Mouse (Mus musculus) layer of hippocampus, adult 8-10 months (tissue): ENCODE data around the gene Csmd2. TPM values are rescaled to one million over a fixed set of nuclear protein-coding genes. Genes with fewer than 3 reads are reported as not detected.
"Not testable (repeated sequence)": the region's sequence is repeated elsewhere in the genome, so short reads cannot be mapped to it uniquely, and the experiment has no call there.

ENCODE experiments used
- DNase-seq, 2 experiments: peaks; one replicate each; pipeline ENCODE4 v3.0.0; 2022; ENCODE audit warnings: low spot score in 2 of 2
- total RNA-seq, 4 experiments: library from RNA; stranded (reverse); gene quantifications; 2 replicates each; pipeline ENCODE4 v1.2.4; 2022

The Csmd2 gene
- total RNA-seq, 4 experiments from 2014 or later, result 44.2 to 51.5 (median 46.8) TPM

DNA sequence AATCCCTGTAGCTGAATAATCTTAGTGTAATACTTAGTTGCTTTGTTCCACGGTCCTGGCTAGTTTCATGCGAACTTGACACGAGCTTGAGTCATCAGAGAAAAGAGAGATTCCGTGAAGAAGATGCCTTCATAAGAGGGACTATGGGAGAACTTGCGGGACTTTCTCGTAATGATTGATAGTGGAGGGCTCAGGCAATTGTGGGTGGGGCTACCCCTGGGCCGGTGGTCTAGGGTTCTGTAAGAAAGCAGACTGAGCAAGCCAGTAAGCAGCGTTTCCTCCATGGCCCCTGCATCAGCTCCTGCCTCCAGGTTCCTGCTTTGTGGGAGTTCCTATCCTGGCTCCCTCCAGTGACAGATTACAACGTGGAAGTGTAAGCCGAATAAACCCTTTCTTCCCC lies 623.0 kb downstream of the Csmd2 start:
- no peak for DNase-seq

- not testable (repeated sequence) for DNase-seq
These were observed 624.1 kb downstream of the Csmd2 start for GRCm38 (mm10) chr4:128611726-128612125.

GRCm38 (mm10) chr4:128613326-128613725 lies 625.7 kb downstream of the Csmd2 start:
- peak in 1 of 2 experiments; percentile 62 for DNase-seq

GRCm38 (mm10) chr4:128615761-128616160 lies 628.1 kb downstream of the Csmd2 start:
- DNase-seq, result no peak

Other genes with a start within 250 kb of the Csmd2 start
- under 1 TPM; 0.45 to 0.99 (median 0.83) TPM for gene CK137956, start 16.9 kb upstream of the Csmd2 start, total RNA-seq